Mouse (Mus musculus) heart, embryonic 13.5 days (tissue): Measurements from ENCODE around the gene Slc37a2. TPM values are rescaled to one million over a fixed set of nuclear protein-coding genes. Genes with fewer than 3 reads are reported as not detected.
"Not testable (repeated sequence)": the region's sequence is repeated elsewhere in the genome, so short reads cannot be mapped to it uniquely, and the experiment has no call there.

Experiments
- ATAC-seq: fragments of 200-750 bp; cut with Nextera tagmentation; 2 replicates; pipeline ENCODE4 v1.8.0; 2017; ENCODE audit warnings: moderate TSS enrichment; ENCODE audit not compliant: insufficient number of reproducible peaks, low FRiP score, low TSS enrichment; ENCODE audit errors: extremely low read depth
- H3K27ac ChIP-seq: fragments of 300-500 bp; sonication (generic); replicated peaks from 2 replicates; pipeline ENCODE4 v1.5.1; 2015; ENCODE audit warnings: moderate library complexity, mild to moderate bottlenecking, inconsistent platforms
- H3K27me3 ChIP-seq: fragments of 300-500 bp; sonication (generic); replicated peaks from 2 replicates; pipeline ENCODE4 v1.6.1; 2015; ENCODE audit warnings: mild to moderate bottlenecking, inconsistent platforms
- H3K36me3 ChIP-seq: fragments of 300-500 bp; sonication (generic); 2 replicates; pipeline ENCODE4 v1.6.1; 2015; ENCODE audit warnings: mild to moderate bottlenecking, inconsistent platforms
- H3K4me1 ChIP-seq: fragments of 300-500 bp; sonication (generic); 2 replicates; pipeline ENCODE4 v1.6.1; 2015; ENCODE audit warnings: inconsistent platforms
- H3K4me2 ChIP-seq: fragments of 300-500 bp; sonication (generic); 2 replicates; pipeline ENCODE4 v1.6.1; 2015; ENCODE audit warnings: inconsistent platforms, mild to moderate bottlenecking, moderate library complexity
- H3K4me3 ChIP-seq: fragments of 300-500 bp; sonication (generic); 2 replicates; pipeline ENCODE4 v1.5.1; 2015; ENCODE audit warnings: moderate library complexity, mild to moderate bottlenecking, inconsistent platforms
- H3K9ac ChIP-seq: fragments of 300-500 bp; sonication (generic); 2 replicates; pipeline ENCODE4 v1.6.1; 2015; ENCODE audit warnings: inconsistent platforms, mild to moderate bottlenecking, moderate library complexity
- H3K9me3 ChIP-seq: fragments of 300-500 bp; sonication (generic); 2 replicates; pipeline ENCODE4 v1.6.1; 2016; ENCODE audit warnings: inconsistent platforms
- WGBS: fragments of 180-500 bp; shearing (Covaris S2); methylation state at CpG from one replicate; pipeline ENCODE4 v1.1.7; 2015; ENCODE audit warnings: mixed read lengths; 5-methylcytosine and 5-hydroxymethylcytosine counted together
- polyA plus RNA-seq: library from polyadenylated mRNA; unstranded; fragments of >200 nt; fragmentation: Nextera tagmentation; extraction: Ambion mirVana; gene quantifications from 2 replicates; pipeline ENCODE4 v1.2.1, GENCODE M21; 2015

Slc37a2 gene
- polyA plus RNA-seq = 1.3 and 1.4 TPM in 2 replicates

DNA sequence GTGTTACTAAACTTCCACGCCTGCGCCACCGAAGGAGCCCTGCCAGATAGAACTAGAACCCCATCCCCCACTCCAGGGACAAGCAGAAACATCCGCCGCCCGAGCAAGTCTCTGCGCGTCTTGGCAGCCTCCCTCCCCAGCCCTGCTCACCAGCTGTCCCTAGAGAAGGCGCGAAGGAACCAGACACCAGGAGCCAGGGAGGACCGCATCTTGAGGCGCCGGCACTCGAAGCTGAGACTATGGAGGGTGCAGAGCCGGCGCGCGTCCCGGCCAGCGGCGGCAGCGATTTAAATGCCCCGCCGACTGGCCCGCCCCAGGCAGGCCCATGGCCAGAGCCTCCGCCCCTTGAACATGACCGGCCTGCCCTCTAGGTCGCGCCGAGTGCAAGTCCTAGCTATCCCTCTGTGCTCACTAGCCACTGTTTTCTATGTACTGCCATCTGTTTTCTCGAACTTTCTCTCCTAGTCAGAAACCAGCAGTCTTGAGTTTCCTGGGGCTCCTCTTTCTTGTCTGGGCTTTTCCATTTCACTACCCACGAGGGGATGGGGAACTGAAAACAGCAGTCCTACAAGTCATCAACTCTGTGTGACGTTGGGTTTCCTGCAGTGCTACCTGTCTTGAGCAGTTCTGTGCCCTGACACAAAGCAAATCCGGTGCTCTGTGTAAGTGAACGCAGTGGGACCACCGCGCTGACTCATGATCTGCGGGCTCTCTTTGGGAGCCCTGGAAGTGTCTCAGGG, at the start of gene Slc37a2:
Gene Slc37a2 (minus strand): TSS at position 590 of the 740 bp plus-strand sequence.
- no peaks in the 10 kb centered on the region for H3K9me3 ChIP-seq
- H3K36me3 ChIP-seq = no peaks in the 10 kb centered on the region
- peak within 1 kb of the TSS; percentile 24 for H3K27ac ChIP-seq
- peaks cover 15% of the 10 kb centered on the region for H3K4me1 ChIP-seq
- H3K4me2 ChIP-seq = peak within 1 kb of the TSS; percentile 85
- WGBS = 2% methylated on average over 38 of the region's 38 CpGs
- 0 out of 2 replicates have a peak, but pooled peaks have one; percentile 42 for ATAC-seq
- H3K27me3 ChIP-seq = no peaks in the 10 kb centered on the region
- peak within 1 kb of the TSS; percentile 60 for H3K4me3 ChIP-seq
- peak within 1 kb of the TSS; percentile 78 for H3K9ac ChIP-seq

GRCm38 (mm10) chr9:37301720-37302119, 46.2 kb upstream of the Slc37a2 start:
- no peak for ATAC-seq
- H3K27me3 ChIP-seq = no peaks in the 10 kb centered on the region
- no peak overlapping the region for H3K27ac ChIP-seq
- no peaks in the 10 kb centered on the region for H3K9me3 ChIP-seq
- no peaks in the 10 kb centered on the region for H3K4me1 ChIP-seq
- no peak overlapping the region for H3K4me2 ChIP-seq
- WGBS = 83% methylated on average over 1 of the region's 1 CpGs
- H3K9ac ChIP-seq = no peak overlapping the region
- H3K4me3 ChIP-seq = no peak overlapping the region
- H3K36me3 ChIP-seq = peaks cover 11% of the 10 kb centered on the region; the same call in 1 of the 2 replicates

DNA sequence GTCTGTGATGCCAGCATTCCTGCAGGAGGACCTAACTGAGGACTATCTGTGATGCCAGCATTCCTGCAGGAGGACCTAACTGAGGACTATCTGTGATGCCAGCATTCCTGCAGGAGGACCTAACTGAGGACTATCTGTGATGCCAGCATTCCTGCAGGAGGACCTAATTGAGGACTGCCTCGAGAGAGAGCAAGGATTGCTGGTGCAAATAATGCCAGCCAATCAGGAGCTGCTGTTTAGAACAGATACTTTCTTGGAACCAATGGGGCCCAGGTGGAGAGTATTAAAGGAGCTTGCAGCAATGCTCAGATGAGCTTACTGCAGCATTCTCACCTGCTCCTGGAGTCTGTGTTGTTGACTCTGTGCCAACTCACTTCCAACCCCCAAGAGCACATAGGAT, 45.0 kb upstream of the Slc37a2 start:
- H3K4me2 ChIP-seq, H3K27me3 ChIP-seq, ATAC-seq, H3K9ac ChIP-seq, H3K4me3 ChIP-seq, H3K4me1 ChIP-seq, H3K27ac ChIP-seq, H3K9me3 ChIP-seq: not testable (repeated sequence)
- WGBS = 67% methylated on average over 1 of the region's 1 CpGs
- peaks cover 11% of the 10 kb centered on the region; the same call in 1 of the 2 replicates for H3K36me3 ChIP-seq

DNA sequence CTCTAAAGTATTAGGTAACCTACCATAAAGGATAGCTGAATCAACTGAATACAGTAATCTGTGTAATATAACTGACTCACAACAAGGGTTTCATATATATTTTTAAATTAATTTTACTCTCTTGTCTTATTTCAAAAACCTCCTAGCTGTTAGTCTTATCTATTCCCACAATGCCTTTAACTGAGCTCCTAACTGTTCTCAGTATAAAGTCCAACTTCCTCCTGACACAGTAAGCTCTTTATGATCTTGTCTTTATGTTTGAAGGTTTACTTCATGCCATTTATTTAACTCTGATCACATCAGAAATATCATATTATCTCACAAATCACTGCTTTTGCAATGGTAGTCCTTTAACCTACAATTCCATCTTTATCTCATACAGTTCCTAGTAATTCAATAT, 40.0 kb upstream of the Slc37a2 start:
- H3K9ac ChIP-seq = no peak overlapping the region
- H3K4me1 ChIP-seq = no peaks in the 10 kb centered on the region
- no peaks in the 10 kb centered on the region for H3K9me3 ChIP-seq
- H3K27ac ChIP-seq = no peak overlapping the region
- ATAC-seq = no peak
- H3K36me3 ChIP-seq = peaks cover 3% of the 10 kb centered on the region; the same call in 1 of the 2 replicates
- no peak overlapping the region for H3K4me2 ChIP-seq
- H3K4me3 ChIP-seq = no peak overlapping the region
- no peaks in the 10 kb centered on the region for H3K27me3 ChIP-seq

GRCm38 (mm10) chr9:37266622-37267021, 11.1 kb upstream of the Slc37a2 start:
- Histone ChIP-seq H3K9me3 (no peaks in the 10 kb centered on the region), H3K9ac (no peak overlapping the region), H3K4me2 (no peak overlapping the region), H3K27ac (no peak overlapping the region), H3K4me3 (no peak overlapping the region), H3K4me1 (no peaks in the 10 kb centered on the region), H3K36me3 (no peaks in the 10 kb centered on the region), H3K27me3 (no peaks in the 10 kb centered on the region)
- no peak for ATAC-seq
- WGBS = 76% methylated on average over 2 of the region's 2 CpGs

DNA sequence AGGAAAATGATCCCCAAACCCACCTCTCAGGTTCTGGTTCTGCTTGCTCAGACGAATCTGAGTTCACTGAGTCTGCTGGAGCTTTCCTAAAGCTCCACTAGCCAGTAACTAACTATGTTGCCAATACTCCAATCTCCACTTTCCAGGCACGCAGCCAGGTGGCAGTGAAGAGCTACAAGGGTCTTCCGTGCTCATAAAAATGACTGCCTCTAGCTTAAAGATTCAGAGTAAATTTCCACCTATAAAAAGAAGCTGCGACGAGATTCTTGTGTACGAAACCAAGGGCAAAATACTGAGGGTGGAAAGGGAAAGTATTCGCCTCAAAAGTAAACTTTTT, 319 bp upstream of the Slc37a2 start:
- no peak; the same call in 1 of the 2 replicates for ATAC-seq
- no peaks in the 10 kb centered on the region for H3K9me3 ChIP-seq
- peak overlapping the region; percentile 60 for H3K4me3 ChIP-seq
- no peaks in the 10 kb centered on the region for H3K27me3 ChIP-seq
- peak overlapping the region; percentile 85 for H3K4me2 ChIP-seq
- WGBS = 31% methylated on average over 7 of the region's 7 CpGs
- peaks cover 15% of the 10 kb centered on the region for H3K4me1 ChIP-seq
- peak overlapping the region; percentile 24; the same call in 1 of the 2 replicates for H3K27ac ChIP-seq
- peak overlapping the region; percentile 78 for H3K9ac ChIP-seq
- H3K36me3 ChIP-seq = no peaks in the 10 kb centered on the region

DNA sequence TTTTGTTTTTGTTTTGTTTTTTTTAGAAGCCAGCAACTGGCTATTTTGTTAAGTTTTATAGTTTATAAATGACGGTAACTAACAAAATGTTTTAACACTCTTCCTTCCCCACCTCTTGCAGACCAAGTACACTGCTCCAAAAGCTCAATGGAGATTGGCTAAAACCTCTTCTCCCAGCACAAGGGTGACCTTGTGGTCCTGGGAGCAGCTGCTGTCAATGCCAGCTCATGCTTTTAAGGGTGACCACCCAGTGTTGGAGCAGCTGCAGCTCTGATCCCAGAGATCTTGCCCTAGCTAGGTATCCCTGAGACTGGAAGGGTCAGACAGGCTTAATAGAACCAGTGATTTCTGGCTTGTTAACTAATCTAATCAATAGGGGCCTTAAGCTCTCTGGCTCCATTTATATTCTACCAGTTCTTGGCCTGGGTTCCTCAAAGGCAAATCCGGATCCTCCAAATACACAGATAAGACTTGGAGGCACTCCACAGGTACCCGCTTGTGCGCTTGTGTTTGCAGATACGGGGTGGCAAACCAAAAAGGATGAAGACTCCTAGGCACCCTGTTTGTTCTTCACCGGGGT, 917 bp downstream of the Slc37a2 start:
- Histone ChIP-seq H3K4me2 (peak overlapping the region; percentile 85), H3K4me1 (peaks cover 18% of the 10 kb centered on the region), H3K9me3 (no peaks in the 10 kb centered on the region), H3K27me3 (no peaks in the 10 kb centered on the region), H3K9ac (peak overlapping the region; percentile 78), H3K27ac (no peak overlapping the region), H3K4me3 (peak overlapping the region; percentile 60), H3K36me3 (no peaks in the 10 kb centered on the region)
- WGBS = 13% methylated on average over 6 of the region's 6 CpGs
- no peak for ATAC-seq

- ATAC-seq = no peak
- no peak overlapping the region for H3K9ac ChIP-seq
- peaks cover 30% of the 10 kb centered on the region for H3K4me1 ChIP-seq
- H3K9me3 ChIP-seq = no peaks in the 10 kb centered on the region
- no peaks in the 10 kb centered on the region for H3K36me3 ChIP-seq
- H3K4me3 ChIP-seq = no peak overlapping the region
- no peak overlapping the region for H3K27ac ChIP-seq
- no peaks in the 10 kb centered on the region for H3K27me3 ChIP-seq
- 76% methylated on average over 6 of the region's 6 CpGs for WGBS
- H3K4me2 ChIP-seq = no peak overlapping the region
Measured at GRCm38 (mm10) chr9:37250631-37251030, 4.9 kb downstream of the Slc37a2 start.

- no peak for ATAC-seq
- H3K27me3 ChIP-seq = no peaks in the 10 kb centered on the region
Measured at GRCm38 (mm10) chr9:37249976-37250375, 5.6 kb downstream of the Slc37a2 start.

DNA sequence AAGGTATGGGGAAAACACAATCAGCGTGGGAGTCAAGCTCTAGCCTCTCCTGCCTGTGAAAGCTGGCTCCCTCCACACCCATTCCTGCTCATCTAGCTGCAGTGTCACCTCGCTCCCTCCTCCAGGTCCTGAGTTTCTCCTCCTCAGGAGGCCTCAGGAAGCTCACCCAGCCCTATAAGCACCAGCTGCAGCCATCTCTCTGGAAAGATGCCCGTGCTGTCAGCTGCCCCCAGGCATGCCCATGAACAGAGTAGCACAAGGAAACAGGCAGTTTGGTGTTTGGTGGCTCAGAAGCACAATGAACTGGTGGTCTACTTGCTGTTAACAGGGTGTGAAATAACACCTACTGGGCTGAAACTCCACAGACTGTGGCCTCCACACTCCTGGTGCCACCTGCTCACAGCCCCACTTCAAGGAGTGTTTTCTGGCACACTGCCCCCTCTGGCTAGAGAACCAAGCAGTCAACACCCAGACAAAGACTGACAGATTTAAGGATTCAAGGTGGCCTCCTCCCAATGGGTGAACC, 7.1 kb downstream of the Slc37a2 start:
- WGBS = 49% methylated on average over 3 of the region's 3 CpGs
- no peak overlapping the region for H3K4me2 ChIP-seq
- H3K4me1 ChIP-seq = peaks cover 20% of the 10 kb centered on the region
- no peaks in the 10 kb centered on the region for H3K27me3 ChIP-seq
- H3K27ac ChIP-seq = no peak overlapping the region
- H3K9ac ChIP-seq = no peak overlapping the region
- H3K9me3 ChIP-seq = no peaks in the 10 kb centered on the region
- ATAC-seq = no peak
- H3K4me3 ChIP-seq = no peak overlapping the region
- no peaks in the 10 kb centered on the region for H3K36me3 ChIP-seq

More at GRCm38 (mm10) chr9:37249976-37250375, 5.6 kb downstream of the Slc37a2 start:
- Histone ChIP-seq H3K36me3 (no peaks in the 10 kb centered on the region), H3K9me3 (no peaks in the 10 kb centered on the region), H3K27ac (no peak overlapping the region), H3K9ac (no peak overlapping the region), H3K4me1 (peaks cover 26% of the 10 kb centered on the region), H3K4me2 (no peak overlapping the region), H3K4me3 (no peak overlapping the region)
- 82% methylated on average over 3 of the region's 3 CpGs for WGBS

- Histone ChIP-seq H3K9ac (no peak overlapping the region), H3K4me3 (no peak overlapping the region), H3K9me3 (no peaks in the 10 kb centered on the region), H3K4me1 (peaks cover 20% of the 10 kb centered on the region), H3K27ac (no peak overlapping the region), H3K4me2 (no peak overlapping the region), H3K36me3 (no peaks in the 10 kb centered on the region), H3K27me3 (no peaks in the 10 kb centered on the region)
- no peak for ATAC-seq
Measured at GRCm38 (mm10) chr9:37247429-37247828, 8.1 kb downstream of the Slc37a2 start.
